Mouse (Mus musculus) retina, postnatal 1 day (tissue): ENCODE results near the gene Pkd2l1.
"Not testable (repeated sequence)": the region's sequence is repeated elsewhere in the genome, so short reads cannot be mapped to it uniquely, and the experiment has no call there.

Experiments
- DNase-seq: peaks from one replicate; pipeline ENCODE4 v3.0.0-alpha.2; 2012

The Pkd2l1 gene

DNA sequence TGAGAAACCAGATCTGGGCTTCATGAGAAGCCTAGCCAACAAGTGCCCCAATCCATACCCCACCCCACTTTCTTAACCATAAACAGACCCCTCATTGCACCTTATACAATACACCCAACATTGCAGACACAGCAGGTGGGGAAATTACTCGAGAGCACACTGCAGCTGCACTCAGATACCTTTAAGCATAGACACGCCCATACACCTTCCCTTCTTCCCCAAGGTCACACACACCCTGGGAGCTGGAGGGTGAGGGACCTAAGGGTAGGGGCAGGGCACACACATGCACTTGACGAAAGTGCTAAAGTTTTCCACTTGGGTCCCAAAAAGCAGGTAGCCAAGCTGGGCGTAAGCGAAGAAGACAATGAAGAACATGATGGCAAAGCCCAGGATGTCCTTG lies 38.5 kb downstream of the Pkd2l1 start:
- DNase-seq = no peak

DNA sequence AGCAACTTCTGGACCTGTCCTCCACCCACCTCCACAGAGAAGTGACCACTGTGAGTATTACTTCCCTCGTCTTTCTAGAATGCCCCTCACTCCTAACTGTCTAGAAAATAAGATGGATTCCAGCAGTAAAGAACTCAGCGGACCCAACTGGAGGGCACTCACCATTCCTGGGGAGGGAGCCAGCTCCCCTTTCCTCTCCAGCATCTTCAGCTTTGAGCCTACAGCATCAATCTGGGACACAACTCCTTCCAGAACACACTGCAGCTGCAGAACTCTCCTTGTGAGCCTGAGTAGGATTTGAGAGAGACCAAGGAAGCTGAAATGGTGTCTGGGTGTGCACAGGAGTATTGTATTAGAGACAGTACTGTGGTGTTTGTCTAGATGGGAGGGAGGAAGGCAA lies 43.3 kb downstream of the Pkd2l1 start:
- no peak for DNase-seq

DNA sequence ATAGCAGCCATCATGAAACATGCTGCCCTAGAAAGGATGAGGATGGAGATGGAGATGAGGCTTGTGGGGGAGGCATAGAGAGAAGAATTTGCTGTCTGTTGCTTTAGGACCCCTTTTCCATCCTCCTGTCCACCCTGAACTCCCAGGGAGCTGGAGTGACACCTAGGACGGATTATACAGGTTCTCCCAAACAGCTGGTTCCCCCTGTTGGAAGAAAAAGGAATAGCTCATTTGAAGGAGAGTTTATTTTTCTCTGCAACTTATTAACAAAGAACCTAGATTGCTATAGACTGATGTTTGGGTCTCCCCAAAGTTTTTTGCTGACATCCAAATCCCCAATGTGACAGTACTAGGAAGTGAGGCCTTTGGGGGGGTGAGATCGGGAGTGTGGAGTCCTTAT lies 43.9 kb downstream of the Pkd2l1 start:
- peak; percentile 24 for DNase-seq

DNA sequence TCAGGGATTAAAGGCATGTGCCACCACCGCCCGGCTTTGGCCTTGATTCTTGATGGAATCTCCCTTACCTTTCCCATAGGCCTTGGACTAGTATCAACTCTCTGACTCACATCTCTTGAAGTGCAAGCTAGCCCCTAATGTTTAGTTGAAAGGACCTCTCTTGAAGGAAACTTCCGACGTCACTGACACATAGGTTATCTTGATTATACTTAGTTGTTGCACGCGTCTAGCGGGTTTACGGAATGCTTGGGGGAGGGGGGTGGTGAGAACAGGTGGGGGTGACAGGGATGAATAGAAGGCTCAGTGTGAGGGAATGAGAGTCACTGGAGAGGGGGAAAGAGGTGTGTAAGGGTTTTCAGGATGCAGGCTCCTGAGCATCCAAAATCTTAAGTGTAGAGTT lies 45.3 kb downstream of the Pkd2l1 start:
- DNase-seq = no peak

DNA sequence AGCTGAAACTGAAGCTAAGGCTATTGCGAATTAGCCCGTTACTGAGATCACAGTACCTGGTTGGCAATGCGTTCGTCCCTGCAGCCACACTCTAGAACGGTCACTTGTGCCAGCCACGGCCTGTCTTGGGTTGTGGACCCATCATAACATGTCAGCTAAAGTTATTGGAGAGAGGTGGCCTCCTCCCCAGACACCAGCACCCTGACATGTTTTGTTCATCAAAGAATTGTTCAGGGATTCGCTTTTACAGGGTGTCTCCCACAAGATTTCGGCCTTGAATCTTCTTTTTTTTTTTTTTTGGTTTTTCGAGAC lies 45.7 kb downstream of the Pkd2l1 start:
- DNase-seq = no peak

DNA sequence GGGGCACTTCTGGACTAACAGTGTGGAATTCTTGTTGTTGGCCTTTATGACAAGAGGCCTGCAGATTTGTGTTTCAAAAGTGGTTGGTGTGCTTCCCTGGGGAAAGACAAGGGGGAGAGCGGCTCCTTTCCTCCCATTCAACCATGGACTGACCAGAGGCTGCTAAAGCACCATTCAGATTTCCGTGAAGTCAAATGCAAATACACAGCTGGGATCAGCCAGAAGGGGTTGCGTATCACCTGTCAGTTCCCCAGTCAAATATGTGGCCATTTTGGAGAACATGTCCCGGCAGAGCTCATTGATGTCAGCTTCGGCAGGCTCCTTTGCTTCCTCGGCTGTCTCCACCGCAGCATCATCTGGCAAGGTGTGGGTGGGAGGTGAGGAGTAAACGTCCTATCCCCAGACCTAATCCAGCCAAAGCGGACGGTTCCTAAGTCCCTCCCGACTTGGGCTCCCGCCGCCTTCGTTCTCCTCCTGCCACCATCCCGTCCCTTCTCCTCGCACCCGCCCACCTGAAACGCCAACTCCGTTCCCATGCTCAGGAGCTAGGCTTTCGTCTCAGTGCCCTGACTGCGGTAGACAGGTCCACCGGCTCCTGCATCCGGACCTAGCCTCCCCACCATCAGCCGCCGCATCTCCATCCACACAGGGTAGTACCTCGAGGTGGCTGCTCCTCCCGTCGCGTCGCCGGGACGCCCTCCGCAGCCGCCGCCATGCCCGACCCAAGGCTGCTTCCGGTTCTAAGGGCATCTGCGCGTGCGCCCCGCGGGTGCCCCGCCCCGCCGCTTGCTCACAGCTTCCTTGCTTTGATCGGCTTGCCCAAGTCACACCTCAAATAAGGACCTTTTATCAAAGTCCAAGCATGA lies 46.3 kb downstream of the Pkd2l1 start, which contains the start of gene Bloc1s2:
Gene Bloc1s2, minus strand, starts transcription at position 745 of the 866 bp plus-strand sequence.
- DNase-seq = peak; percentile 89

DNA sequence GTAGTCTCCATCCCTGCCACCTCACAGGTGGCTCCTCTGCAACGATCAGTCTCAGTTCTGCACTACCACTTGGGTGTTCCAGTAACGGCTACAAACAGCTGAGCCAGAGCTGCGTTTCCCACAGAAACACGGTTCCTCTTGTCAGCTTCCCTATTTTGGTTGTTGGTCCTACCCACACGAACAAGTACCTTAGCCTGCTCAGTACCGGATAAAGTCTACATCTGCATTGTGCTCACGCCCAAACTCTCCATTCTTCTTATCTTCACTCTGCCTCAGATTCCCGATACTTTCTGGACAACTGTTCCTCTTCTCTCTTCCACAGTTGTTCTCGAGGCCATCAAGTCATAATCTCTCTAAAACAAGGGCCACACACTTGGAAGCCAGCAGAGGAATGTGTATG lies 47.9 kb downstream of the Pkd2l1 start:
- DNase-seq = no peak

DNA sequence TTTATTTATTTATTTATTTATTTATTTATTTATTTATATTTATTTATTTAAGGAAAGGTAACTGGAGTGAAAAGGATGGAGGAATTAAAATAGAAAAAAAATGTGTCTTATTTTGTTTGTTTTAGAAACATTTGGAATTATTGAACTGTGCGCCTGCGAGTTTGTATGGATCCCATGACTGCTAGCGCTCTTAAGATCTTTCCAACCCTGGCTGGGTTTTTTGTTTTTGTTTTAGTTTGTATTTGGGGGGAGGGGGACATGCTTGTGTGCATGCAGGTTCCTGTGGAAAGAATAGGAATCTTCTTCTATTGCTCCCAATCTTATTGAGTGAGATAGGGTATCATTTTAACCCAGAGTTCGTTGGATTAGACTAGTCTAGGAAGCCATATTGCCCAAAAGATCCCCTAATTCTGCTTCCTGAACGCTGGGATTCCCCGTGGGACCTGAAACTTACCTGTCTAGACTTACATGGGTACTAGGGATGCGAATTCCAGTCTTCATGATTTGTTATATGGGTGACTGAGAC lies 56.2 kb downstream of the Pkd2l1 start:
- DNase-seq = no peak

DNA sequence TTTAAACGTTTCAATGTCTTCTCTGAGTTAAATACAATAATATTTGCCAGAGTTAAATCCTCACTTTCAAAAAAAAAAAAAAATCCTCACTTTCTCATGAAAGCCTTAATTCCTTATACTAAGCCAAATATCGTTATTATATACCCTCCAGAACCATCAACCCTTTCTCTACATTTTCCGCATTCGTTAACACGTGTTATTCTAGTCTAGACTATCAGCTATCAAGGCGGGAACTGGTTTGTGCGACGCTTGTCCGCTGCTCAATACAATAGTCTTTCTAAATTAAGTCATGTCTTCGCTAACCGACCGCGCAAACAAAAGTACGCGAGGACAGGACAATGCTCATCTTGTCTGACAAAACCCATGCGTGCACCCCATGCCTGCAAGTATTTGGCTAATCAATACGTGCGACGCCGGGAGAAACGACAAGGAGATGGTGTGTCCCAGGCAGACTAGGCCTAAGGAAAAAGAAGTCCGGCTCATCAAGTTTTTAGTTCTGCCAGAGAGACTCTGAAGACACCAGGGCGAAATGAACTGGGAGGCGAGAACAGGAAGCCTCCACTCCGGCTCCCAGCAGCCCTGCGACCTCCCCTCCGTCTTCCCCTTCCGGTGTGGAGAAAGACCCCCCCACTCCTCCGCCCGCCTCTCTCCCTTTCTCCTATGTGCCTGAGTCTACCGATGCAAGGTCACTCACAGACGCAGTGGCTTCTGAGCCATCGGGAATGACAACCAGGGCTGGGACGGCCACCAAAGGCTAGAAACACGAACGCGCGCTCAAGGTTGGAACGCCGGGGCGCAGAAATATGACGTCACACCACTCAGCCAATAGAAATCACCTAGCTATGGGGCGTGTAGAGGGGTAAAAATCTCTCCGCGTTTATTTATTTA lies 56.9 kb downstream of the Pkd2l1 start, which contains the start of gene Cwf19l1:
Gene Cwf19l1, minus strand, starts transcription at position 805 of the 888 bp plus-strand sequence.
- peak; percentile 95 for DNase-seq

DNA sequence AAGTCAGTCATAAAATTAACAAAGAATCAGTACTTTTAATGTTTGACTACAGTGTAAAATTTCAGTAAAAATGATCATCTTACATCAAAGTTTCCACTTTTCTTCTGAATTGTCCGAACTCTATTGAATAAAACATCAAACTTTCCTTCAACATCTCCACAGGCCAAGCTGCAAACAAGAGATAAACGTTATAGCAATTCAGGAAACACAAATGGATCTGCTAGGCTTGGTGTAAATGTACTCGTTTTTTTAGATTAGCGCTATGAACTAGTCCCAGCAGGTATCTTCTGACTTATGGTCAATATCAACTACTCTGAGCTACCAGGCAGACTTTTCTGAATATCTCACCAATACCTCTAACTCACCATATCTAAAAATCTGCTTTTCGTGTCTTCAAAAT lies 59.3 kb downstream of the Pkd2l1 start:
- no peak for DNase-seq

DNA sequence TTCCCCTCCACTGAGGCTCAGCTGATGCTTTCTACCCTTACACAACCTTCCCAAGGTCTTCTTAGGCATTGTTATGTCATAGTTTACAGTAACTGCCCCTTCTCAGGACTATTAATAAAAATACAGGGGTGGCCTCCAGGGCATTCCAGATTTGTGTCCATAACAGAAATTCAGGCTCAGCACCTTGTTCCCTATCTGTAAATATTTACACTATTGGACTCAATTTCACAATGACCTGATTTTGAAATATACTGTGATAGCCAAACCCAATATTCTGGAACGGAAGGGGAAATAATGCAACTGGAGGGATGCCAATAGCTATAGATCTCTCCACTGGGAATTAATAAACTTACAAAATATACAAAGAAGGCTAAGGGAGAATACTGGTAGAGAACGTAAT lies 63.7 kb downstream of the Pkd2l1 start:
- no peak for DNase-seq

DNA sequence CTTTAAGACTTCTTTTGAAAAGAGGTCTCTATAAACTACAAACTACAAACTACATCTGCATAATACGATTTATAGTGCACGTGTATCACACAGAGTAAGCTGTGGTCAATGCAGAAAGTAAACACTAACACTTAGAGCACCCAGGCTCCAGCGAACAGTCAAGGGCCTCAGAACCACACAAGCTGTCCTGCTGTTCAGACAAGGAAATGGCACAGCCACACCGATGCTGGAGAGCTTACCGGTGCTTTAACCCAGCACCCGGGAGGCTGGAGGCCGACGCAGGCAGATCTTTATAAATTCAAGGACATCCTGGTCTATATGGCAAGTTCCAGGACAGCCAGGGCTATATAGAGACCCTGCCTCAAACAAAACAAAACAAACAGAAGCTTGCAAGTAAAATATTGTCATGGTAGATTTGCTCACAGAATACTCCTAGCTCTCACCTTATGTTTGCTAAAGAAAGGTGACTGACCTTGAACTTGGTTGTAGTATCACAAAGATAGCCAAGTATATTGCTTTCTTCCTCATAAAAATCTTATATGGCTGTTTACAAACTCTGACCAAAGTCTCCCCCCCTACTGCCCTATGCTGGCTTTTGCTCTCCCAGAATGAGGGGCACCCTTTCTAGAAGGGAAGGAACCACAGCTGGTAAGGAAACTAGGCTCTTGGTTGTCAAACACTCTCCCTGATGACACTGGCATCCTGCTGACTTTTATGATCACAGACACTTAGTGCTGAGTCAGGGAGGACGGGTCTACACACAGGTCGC lies 64.3 kb downstream of the Pkd2l1 start:
- no peak for DNase-seq

DNA sequence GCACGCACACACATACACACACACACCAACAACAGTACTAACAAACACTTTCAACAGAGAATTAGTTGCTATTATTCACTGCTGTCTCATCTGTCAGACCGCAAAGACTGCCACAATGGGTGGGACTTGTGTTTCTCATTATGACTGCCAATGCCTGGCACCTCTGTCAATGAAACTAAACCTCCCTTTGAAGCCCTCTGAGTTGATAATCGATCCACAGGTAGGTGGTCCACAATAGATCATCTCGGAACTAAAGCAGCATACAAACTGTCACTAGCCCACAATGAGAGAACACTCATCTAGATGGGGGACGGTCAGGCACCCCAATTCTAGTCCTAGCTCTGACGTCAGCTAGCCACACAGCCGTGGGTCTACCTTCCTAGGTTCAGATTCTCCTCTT lies 71.1 kb downstream of the Pkd2l1 start:
- DNase-seq = no peak

DNA sequence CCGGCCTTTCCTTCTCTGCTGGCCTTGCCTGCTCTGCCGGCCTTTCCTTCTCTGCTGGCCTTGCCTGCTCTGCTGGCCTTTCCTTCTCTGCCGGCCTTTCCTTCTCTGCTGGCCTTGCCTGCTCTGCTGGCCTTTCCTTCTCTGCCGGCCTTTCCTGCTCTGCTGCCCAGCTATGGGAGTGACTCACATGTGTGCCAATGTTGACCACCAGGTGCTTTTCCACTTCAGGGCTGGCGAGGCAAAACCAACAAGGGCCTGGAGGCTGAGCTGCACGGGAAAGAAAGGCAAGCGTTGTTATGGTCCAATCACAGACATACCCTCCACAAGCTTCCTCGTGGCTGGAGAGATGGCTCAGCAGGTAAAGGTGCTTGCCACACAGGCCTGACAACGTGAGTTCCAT lies 71.6 kb downstream of the Pkd2l1 start:
- not testable (repeated sequence) for DNase-seq

DNA sequence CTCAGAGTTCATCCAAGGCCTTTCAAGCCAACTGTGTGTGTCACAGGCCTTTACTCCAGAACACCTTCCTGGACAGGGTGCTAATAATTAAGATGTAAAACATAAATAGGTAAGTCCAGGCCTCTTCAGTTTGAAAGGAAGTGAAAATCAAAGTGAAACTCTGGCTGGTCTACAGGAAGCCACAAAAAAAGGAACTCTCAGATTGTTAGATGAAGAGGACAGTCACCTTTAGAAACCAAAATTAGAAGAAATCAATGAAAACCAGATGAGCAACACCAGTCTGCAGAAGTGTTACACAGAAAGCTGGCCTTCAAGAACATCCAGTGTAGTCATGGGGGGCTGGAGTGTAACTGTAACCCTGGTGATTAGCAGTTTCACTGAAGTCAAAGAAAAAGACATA lies 74.4 kb downstream of the Pkd2l1 start:
- no peak for DNase-seq

DNA sequence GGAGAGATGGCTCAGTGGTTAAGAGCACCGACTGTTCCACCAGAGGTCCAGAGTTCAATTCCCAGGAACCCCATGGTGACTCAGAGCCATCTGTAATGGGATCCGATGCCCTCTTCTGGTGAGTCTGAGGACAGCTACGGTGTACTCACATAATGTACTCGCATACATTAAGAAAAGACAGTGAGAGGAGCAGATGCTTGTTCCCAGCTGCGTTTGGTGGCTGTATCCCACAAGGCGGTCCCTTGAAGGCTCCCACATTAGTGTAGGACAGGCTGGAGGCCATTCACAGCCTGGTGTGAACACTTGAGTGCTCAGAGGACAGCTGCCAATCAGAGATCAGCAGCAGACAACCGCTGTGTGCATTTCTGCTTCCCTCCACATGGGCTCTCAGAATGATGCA lies 80.5 kb downstream of the Pkd2l1 start:
- DNase-seq = peak; percentile 64

DNA sequence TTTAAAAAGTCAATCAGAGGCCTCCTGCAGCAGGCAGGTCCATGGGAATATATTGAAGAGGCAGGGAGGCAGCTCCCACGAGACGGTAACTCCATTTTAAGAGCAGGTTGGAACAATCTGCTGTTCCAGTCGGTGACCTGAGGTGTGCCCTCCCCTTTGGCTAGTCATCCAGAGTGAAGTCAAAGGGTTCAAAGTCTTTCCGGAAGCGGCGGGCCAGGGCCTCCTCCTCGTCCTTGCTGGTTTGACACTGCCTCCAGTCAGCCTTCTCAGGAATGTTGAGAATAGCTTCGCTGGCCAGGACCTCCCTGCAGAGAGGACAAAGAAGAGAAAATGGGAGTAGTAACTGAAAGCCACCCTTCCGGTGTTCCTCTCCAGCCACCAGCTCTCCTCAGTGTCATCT lies 81.9 kb downstream of the Pkd2l1 start:
- no peak for DNase-seq

DNA sequence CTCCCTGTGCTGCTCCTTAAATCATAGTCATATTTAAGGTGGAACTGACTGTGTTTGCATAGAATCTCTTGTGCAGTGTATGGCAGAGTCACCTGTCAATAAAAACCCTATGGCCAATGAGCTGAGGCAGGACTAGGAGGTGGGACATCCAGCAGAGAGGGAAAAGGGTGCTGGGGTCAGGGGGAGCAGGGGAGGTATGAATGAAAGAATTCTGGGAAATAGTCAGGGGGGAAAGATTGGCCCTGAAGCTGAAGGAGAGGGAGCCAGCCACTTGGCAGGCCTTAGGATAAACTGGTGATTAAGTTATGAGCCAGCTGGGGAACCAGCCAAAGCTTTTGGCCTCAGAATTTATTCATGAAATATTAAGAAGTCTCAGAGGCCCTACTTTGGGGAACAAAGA lies 83.2 kb downstream of the Pkd2l1 start:
- DNase-seq = peak; percentile 9

DNA sequence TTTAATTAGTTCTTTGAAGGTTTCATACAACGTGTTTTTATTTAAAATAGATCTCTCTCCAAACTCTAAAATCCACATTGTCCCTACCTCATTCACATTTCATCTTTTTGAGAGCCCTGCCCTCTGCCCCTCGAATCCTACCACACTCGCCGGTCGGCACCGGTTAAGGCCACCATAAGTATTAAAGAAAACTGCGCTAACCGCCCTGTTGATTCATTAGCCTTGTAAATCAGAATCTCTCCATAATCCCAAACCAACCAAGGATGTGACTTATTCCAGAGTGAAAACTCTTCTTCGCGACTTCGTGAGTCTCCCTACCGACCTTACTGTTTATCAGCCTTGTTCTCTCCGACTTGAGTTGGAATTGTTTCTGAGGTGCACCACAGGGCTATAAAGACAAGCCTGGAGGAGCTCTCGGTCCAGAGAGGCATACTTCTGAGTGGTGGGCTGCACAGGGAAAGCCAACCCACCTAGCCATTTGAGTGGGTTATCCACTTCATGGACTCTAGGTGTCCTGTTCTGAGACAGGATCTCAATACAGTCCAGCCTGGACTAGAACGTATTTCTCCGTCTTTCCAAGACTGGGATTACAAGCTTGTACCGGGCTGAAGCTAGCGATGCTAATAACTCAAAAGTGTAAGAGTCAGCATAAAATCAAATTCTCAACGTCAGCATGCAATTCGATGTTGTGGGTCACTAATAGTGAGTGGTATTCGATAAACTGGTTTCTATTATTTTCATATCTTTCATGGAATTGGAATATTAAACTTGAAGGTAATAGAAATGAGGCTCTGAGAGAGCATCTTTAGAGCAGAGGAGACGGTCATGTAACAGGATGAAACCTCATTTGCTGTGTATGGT lies 84.4 kb downstream of the Pkd2l1 start:
- no peak for DNase-seq

DNA sequence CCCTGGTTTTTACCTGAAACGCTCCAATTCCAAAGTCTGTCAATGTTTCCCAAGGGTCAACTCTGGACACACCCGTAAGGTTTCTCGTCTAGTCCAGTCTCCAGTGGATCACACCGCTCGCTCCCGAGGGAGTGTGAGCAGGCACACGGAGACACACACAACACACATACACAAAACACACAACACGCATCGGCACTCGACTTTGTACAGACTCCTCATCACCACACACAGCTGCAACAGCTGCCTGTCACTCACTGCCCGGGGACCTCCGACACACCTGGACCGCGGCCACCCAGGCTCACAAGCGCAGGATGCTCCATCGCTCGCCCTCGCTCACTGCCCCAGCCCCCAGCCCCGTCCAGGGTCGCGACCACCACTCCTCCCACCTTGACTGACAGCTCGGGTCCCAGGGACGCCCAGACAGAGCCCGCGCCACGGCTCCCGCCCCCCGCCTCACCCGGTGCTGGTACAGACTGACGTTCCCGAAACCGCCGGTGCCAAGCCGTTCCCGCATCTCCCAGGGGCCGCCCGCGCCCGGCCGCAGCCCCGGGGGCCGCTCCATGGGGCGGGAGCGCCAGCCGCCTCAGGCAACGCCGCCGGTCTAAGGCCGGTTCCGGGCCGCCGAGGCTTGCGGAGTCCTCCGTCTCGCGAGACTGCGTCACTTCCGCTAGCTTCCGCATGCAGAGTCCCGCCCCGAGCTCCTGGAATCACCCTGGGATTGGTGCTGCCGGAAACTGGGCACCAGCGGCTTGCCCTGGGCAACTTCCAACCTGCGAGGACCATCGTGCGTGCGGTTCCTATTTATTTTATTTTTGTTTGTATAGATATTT lies 85.2 kb downstream of the Pkd2l1 start, which contains the start of gene Chuk:
Gene Chuk, minus strand, starts transcription at position 650 of the 830 bp plus-strand sequence.
- DNase-seq = peak; percentile 97

DNA sequence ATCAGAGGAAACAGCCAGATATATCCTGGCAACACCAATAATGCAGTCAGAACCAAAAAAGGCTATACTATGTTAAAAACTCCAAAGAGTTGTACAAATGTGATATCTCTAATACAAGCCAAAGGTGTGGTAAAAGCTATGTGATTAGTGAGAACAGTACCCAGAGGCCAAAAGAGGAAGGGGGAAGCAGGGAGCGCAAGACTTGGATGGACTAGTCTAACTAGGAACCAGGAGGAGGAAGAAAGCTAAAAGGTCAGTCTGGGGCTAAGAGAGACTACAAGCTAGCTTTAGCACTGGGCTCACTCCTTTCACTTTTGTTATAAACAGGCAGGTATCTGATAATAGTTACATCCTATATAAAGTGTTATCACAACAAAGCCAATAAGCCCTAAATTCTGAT lies 87.8 kb downstream of the Pkd2l1 start:
- DNase-seq = no peak
